Mouse (Mus musculus) megakaryocyte-erythroid progenitor cell, adult 5-6 weeks (primary cell): Measurements from ENCODE around the gene Grm6. TPM values are rescaled to one million over a fixed set of nuclear protein-coding genes. Genes with fewer than 3 reads are reported as not detected.

Source experiments
- ATAC-seq: replicated peaks from 2 replicates; pipeline ENCODE4 v1.8.0; 2016; ENCODE audit warnings: mild to moderate bottlenecking, inconsistent platforms; ENCODE audit not compliant: severe bottlenecking, poor library complexity, low FRiP score, low TSS enrichment
- total RNA-seq, 2 experiments: library from RNA; stranded (forward) in 1 of 2; stranded (reverse) in 1 of 2; fragments of 200-1000, 215-1000 nt in 1 of 2; fragments of >200 nt in 1 of 2; fragmentation: Nextera tagmentation in 1 of 2; gene quantifications; 2 replicates each; pipeline ENCODE4 v1.2.3; 2014 to 2017

Gene Grm6
- total RNA-seq (2014; fragmentation: Nextera tagmentation) (not detected in 2 replicates), total RNA-seq (2017) (not detected in 2 replicates)

DNA sequence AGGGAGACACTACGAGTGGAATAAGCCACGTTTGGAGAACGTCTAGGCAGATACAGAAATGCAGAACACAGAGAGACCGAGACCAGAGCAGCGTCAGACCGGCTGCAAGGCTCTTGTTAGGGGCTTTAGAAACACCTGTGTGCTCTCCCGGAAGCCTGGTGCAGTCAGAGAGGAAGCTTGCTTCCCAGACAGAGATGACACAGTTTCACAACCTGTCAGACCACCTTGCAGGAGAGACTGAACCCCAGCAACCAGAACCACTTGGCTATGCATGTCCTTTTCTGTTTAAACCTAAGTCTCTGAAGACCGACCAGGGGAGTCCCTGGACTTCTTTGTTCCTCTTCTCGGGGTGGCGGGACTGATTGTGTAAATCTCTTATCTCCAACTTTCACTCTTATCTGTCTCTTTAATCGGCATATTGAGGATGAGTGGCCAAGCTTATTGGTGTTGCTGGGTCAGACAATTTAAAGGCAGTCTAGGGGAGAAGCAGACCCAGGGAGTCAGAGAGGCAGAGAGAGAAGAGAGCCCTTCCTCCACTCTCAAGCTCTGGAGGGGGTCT is at the start of gene Grm6:
TSS of gene Grm6 (plus strand) at position 509 of the 559 bp plus-strand sequence.
- no peak for ATAC-seq

DNA sequence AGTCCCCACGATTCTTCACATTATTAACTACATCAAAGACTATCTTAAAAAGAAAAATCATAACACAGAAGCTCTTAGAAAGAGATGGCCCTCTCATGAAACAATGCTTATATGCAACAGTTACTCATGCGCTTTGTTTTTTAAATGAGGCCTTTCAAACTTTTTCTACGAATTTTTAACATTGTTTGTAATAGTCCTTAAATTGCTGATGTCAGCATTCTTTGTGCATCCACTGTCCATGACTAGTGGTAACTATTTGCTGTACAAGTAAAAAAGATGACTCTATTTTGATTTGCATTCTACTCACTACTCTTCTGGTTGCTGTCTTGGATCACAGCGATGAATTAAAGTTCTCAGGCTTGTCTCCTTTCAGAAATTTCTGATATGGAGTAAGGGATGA is 36.3 kb upstream of the Grm6 start:
- no peak for ATAC-seq

DNA sequence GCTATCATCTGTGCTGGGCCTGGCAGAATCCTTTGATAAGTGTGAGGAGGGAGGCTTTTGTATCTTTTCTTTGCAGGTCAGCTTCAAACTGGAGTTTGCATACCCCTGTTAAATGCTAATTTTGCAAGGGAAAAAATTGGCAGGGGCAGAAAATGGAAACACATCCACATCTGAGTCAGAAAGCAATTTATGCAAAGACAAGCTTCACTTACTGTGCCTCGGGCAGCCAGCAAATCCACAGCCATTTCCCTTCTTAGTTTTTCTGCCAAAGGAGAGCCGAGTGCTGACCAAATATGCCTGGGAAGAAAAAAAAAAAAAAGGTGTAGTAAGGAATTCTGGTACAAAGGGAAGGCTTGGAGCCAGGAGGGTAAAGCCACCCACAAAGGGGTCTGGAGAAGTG is 24.3 kb upstream of the Grm6 start:
- ATAC-seq, result no peak

DNA sequence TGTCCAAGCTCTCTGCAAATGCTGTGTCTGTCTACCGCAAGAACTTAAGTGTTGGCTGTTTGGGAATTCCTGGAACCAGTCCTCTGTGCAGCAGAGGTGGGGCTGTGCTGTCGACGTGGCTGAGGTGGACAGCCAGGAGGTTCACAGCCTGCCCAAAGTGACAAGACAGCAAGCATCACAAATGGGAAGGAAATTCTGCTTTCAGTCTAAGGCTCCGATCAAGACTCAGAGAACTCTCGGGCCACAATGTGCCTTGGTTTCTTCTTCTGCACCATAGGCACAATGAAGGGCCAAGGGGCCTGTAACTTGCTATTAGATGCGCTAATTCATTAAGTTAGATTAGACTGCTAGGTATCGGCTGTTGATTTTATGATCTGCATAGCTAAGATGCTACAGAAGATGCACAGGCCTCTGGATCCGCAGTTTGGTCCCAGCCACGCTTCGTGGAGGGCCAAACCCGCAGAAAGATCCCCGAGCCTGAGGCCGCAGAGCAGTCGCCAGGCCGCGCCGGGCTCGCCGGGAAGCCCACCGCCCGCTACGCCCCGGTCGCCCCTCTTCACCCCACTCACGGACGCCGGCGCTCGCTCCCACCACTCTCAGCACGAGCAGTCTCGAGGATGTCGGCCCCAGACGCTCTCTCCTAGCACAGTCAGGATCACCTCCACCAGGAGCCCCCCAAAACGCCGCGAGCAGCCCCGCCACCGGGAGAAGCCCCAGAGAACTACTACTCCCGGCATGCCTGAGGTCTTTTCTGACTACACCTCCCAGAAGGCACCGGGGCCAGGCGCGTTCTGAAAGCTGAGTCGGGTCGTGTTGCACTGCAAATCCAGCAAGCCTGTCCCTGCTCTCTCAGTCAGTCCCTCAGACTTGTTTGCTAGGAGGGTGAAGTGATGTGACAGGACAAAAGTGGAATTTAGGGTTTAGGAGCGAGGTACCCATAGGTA is 23.2 kb upstream of the Grm6 start, which contains the start of gene Zfp354c:
TSS of gene Zfp354c (minus strand) at position 715 of the 944 bp plus-strand sequence.
- ATAC-seq, result peak; percentile 100

- no peak for ATAC-seq
Observed at GRCm38 (mm10) chr11:50835727-50836126, 14.8 kb upstream of the Grm6 start.

DNA sequence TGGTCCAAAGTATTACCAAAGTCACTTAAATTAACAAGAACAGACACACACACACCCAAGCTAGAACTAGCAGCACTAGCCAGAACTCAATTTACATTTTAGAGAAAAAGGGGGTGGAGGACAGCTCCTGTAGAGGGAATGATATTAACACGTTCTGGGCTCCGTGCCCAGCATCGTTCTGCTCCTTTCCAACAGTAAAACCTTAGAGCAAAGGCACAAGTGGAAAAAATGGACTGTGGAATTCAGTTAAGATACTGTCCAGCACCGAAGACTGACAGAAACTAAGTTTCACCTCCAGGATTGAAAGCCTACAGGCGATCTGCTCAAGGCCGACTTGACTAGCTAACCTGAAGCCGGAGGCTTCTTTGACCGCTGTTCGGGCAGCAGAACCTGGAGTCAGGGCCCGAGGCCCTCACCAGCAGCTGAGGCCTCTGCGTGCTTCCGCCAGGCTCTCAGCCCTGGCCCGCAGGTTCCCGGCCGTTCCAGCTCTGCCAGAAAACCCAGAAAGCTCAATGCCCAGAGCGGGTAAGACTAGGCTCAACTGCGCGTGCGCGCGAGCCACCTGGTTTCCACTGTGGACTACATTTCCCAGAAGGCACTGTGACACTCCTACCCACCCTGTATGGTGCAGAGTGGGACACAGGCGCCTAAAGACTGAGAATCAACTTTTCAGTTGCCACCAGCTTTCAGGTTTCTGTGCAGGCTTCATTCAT is 9.3 kb upstream of the Grm6 start, which contains the start of gene Zfp879:
TSS of gene Zfp879 (minus strand) at position 530 of the 713 bp plus-strand sequence.
- ATAC-seq, result peak; percentile 97

DNA sequence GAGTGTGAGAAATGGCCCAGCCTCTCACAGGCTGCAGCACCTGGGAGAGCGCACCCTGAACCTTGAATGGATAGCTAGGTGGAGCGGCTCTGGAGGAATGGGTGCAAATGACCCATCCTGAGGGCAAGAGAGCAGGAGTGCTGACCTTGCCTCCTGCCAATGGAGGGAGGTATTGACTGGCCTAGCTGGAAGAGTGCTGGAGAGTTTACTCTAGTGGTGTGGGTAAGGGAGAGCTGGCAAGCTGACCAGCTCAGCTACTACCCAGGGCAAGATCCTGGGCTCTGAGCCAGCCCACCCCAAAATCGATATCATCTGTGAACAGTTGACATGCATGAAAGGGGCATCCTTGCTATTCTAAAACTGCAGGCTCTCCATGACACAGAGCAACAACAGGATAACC is 4.5 kb upstream of the Grm6 start:
- no peak for ATAC-seq

- ATAC-seq, result no peak
Observed at GRCm38 (mm10) chr11:50847047-50847446, 3.4 kb upstream of the Grm6 start.

DNA sequence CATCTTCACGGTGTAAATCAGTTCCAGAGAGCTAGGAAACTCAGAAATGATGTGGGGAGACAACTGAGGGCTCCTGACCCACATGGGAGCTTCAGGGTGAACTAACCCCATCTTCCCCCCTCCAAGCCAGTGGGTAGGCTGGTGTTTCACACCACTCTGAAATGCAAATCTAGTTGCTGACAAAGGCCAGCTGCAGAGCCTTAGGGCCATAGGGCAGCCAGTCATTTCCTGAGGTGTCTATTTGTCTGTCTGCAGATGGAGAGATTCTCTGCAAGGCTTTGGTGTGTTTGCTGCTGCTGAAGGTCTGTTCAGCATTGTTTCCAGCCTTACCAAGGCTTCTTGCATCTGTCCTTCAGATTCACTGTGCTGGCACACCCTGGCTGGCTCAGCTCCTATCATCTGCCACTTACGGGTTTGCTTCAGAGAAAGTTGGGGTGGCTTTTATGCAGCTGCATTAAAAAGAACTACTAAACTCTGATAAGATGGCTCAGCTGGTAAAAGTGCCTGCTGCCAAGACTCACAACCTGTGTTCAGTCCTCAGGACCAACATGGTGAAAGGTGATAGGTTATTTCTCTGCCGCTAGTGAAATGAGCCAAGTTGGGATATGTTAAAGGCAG is 1.9 kb upstream of the Grm6 start:
- ATAC-seq, result peak; percentile 59

- ATAC-seq, result no peak
Observed at GRCm38 (mm10) chr11:50849310-50849709, 1.2 kb upstream of the Grm6 start.

GRCm38 (mm10) chr11:50850989-50851601 is 610 bp downstream of the Grm6 start:
- no peak for ATAC-seq

DNA sequence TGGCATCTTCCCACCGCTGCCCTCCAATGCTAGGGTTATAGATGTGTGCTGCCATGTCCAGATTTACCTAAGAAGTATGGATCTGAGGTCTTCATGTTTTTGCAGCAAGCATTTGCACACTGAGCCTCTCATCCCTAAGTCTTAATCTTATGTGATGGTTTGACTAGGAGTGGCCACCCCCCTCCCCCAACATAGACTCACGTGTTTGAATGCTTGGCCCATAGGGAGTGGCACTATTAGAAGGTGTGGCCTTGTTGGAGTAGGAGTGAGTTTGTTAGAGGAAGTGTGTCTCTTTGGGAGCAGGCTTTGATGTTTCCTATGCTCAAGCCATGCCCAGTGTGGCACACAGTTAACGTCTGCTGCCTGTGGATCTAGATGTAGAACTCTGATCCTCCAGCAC is 28.2 kb downstream of the Grm6 start:
- no peak for ATAC-seq

- no peak for ATAC-seq
Observed at GRCm38 (mm10) chr11:50883756-50884155, 33.3 kb downstream of the Grm6 start.

GRCm38 (mm10) chr11:50886231-50886932 is 35.9 kb downstream of the Grm6 start:
- no peak for ATAC-seq

- no peak for ATAC-seq
Observed at GRCm38 (mm10) chr11:50886933-50887293, 36.4 kb downstream of the Grm6 start.

DNA sequence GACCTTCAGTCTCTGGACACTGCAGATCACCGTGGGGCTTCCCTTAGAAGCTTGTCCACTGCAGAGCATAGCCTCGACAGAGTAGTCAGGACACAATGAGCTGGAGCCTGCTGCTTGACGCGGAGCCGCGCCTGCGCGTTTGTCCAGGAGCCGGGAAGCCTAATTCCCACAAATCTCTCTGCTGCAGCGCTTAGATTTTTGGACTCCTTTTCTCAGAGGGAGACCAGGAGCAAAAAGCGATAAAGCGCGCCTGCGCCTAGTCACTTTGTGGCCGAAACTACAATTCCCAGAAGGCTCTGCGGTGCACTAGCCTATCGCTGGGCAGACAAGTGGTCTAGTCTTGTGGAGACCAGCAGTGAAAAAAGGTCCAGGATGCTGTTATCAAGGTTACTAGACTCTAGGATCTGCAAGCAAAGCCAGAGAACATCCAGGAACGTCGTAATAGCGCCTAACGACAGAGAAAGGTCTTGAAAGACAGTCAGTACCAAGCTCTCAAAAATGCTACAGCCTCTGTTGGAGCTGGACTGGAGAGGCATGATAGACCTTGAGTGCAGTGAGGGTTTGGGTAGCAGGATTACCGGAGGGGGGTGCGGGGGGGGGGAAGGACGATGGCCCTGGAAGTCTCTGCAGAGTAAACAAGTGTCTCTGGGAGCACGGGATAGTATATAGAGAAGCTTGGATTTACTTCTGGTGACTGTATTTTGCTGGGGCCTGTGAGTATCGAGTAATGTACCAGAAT is 37.1 kb downstream of the Grm6 start, which contains the start of gene Zfp454:
TSS of gene Zfp454 (minus strand) at position 262 of the 739 bp plus-strand sequence.
- no peak for ATAC-seq

DNA sequence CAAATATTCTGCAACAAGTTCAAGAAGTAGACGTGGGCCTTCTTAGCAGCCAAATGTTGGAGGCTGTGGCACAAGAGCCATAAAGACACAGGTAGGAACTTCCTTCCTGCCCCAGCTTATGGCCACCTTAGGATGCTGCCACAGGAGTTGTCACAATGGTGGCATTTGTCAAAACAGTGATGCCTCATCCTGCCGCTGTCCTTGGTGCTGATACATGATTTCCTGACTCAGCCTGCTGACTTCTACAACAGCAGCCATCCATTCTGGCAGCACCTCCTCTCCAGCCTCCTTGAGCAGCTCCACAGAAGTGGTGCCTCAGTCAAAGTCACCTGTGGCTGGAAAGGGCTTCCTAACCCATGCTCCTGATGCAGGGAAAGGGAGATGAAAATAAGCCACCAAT is 42.0 kb downstream of the Grm6 start:
- ATAC-seq, result peak; percentile 44; the same call in 1 of the 2 replicates

GRCm38 (mm10) chr11:50897359-50897758 is 46.9 kb downstream of the Grm6 start:
- no peak for ATAC-seq
